Mouse (Mus musculus): ENCODE measurements at regions not wholly inside any gene's neighbourhood (a gene's known extent, or its start where the extent isn't known, plus 50 kb on each side); places are given as distances from the start of the nearest gene placed in this dataset.

GRCm38 (mm10) chr11:112140058-112140457 is 642.0 kb upstream of the Sox9 start:
- no peak for ATAC-seq (ENCODE audit: insufficient read depth)
- no peak for TF ChIP-seq EP300 (IDR thresholded peaks at IDR 0.05; ENCODE audit: low read depth)
- no peak for TF ChIP-seq CTCF (IDR thresholded peaks at IDR 0.05; ENCODE audit: low read depth)
- Histone ChIP-seq H3K27me3 (ENCODE audit: control insufficient read depth, insufficient read depth, low read length) (no peaks in the 10 kb centered on the region), H3K27ac (no peak overlapping the region), H3K4me3 (ENCODE audit: insufficient read depth in 1 of 2, low read depth in 2 of 2, low read length in 2 of 2) (no peak overlapping the region), H3K9me3 (ENCODE audit: control insufficient read depth, low read length) (no peaks in the 10 kb centered on the region), H3K9ac (replicated peaks) (no peak overlapping the region), H3K4me2 (ENCODE audit: low read depth) (no peak overlapping the region), H3K4me1 (replicated peaks; ENCODE audit: control insufficient read depth in 2 of 2, insufficient read depth in 2 of 2, low read length in 1 of 2) (no peaks in the 10 kb centered on the region), H3K36me3 (replicated peaks; ENCODE audit: control insufficient read depth, insufficient read depth, low read depth) (no peaks in the 10 kb centered on the region)
- 49% methylated on average over 9 of the region's 9 CpGs for WGBS (ENCODE audit: insufficient replicate concordance)
- no peak for DNase-seq (ENCODE audit: low read depth in 3 of 3, low spot score in 3 of 3)

GRCm38 (mm10) chr11:112140495-112140894 is 641.5 kb upstream of the Sox9 start:
- ATAC-seq (ENCODE audit: insufficient read depth), result no peak
- 69% methylated on average over 4 of the region's 4 CpGs for WGBS (ENCODE audit: insufficient replicate concordance)
- H3K27ac ChIP-seq, result no peak overlapping the region

GRCm38 (mm10) chr11:112140912-112141311 is 641.1 kb upstream of the Sox9 start:
- Histone ChIP-seq H3K27ac (no peak overlapping the region), H3K9me3 (ENCODE audit: control insufficient read depth, low read length) (no peaks in the 10 kb centered on the region), H3K4me3 (ENCODE audit: insufficient read depth in 1 of 2, low read depth in 2 of 2, low read length in 2 of 2) (no peak overlapping the region), H3K36me3 (replicated peaks; ENCODE audit: control insufficient read depth, insufficient read depth, low read depth) (no peaks in the 10 kb centered on the region), H3K4me2 (ENCODE audit: low read depth) (no peak overlapping the region), H3K27me3 (ENCODE audit: control insufficient read depth, insufficient read depth, low read length) (no peaks in the 10 kb centered on the region), H3K4me1 (replicated peaks; ENCODE audit: control insufficient read depth in 2 of 2, insufficient read depth in 2 of 2, low read length in 1 of 2) (no peaks in the 10 kb centered on the region), H3K9ac (replicated peaks) (no peak overlapping the region)
- TF ChIP-seq EP300 (IDR thresholded peaks at IDR 0.05; ENCODE audit: low read depth) (no peak), CTCF (IDR thresholded peaks at IDR 0.05; ENCODE audit: low read depth) (no peak)
- no peak for DNase-seq (ENCODE audit: low read depth in 3 of 3, low spot score in 3 of 3)
- WGBS (ENCODE audit: insufficient replicate concordance), result 68% methylated on average over 9 of the region's 9 CpGs
- no peak for ATAC-seq (ENCODE audit: insufficient read depth)

More at GRCm38 (mm10) chr11:112140495-112140894, 641.5 kb upstream of the Sox9 start:
- DNase-seq (ENCODE audit: low read depth in 3 of 3, low spot score in 3 of 3), result no peak
- Histone ChIP-seq H3K4me2 (ENCODE audit: low read depth) (no peak overlapping the region), H3K9ac (replicated peaks) (no peak overlapping the region), H3K4me3 (ENCODE audit: insufficient read depth in 1 of 2, low read depth in 2 of 2, low read length in 2 of 2) (no peak overlapping the region), H3K4me1 (replicated peaks; ENCODE audit: control insufficient read depth in 2 of 2, insufficient read depth in 2 of 2, low read length in 1 of 2) (no peaks in the 10 kb centered on the region), H3K27me3 (ENCODE audit: control insufficient read depth, insufficient read depth, low read length) (no peaks in the 10 kb centered on the region), H3K36me3 (replicated peaks; ENCODE audit: control insufficient read depth, insufficient read depth, low read depth) (no peaks in the 10 kb centered on the region), H3K9me3 (ENCODE audit: control insufficient read depth, low read length) (no peaks in the 10 kb centered on the region)
- no peak for TF ChIP-seq EP300 (IDR thresholded peaks at IDR 0.05; ENCODE audit: low read depth)
- TF ChIP-seq CTCF (IDR thresholded peaks at IDR 0.05; ENCODE audit: low read depth), result no peak

- no peak for DNase-seq (ENCODE audit: low read depth in 3 of 3, low spot score in 3 of 3)
- no peak overlapping the region for H3K4me2 ChIP-seq (ENCODE audit: low read depth)
- TF ChIP-seq EP300 (IDR thresholded peaks at IDR 0.05; ENCODE audit: low read depth), result no peak
- TF ChIP-seq CTCF (IDR thresholded peaks at IDR 0.05; ENCODE audit: low read depth), result no peak
- no peaks in the 10 kb centered on the region for H3K27me3 ChIP-seq (ENCODE audit: control insufficient read depth, insufficient read depth, low read length)
- no peak overlapping the region for H3K27ac ChIP-seq
- 62% methylated on average over 3 of the region's 3 CpGs for WGBS (ENCODE audit: insufficient replicate concordance)
- no peaks in the 10 kb centered on the region for H3K4me1 ChIP-seq (replicated peaks; ENCODE audit: control insufficient read depth in 2 of 2, insufficient read depth in 2 of 2, low read length in 1 of 2)
- no peaks in the 10 kb centered on the region for H3K36me3 ChIP-seq (replicated peaks; ENCODE audit: control insufficient read depth, insufficient read depth, low read depth)
- H3K9ac ChIP-seq (replicated peaks), result no peak overlapping the region
- no peak for ATAC-seq (ENCODE audit: insufficient read depth)
- H3K9me3 ChIP-seq (ENCODE audit: control insufficient read depth, low read length), result no peaks in the 10 kb centered on the region
- no peak overlapping the region for H3K4me3 ChIP-seq (ENCODE audit: insufficient read depth in 1 of 2, low read depth in 2 of 2, low read length in 2 of 2)
Measured at GRCm38 (mm10) chr11:112152051-112152450, 630.0 kb upstream of the Sox9 start.

GRCm38 (mm10) chr11:112153198-112153597 is 628.8 kb upstream of the Sox9 start:
- no peaks in the 10 kb centered on the region for H3K36me3 ChIP-seq (replicated peaks; ENCODE audit: control insufficient read depth, insufficient read depth, low read depth)
- no peak overlapping the region for H3K9ac ChIP-seq (replicated peaks)
- no peaks in the 10 kb centered on the region for H3K9me3 ChIP-seq (ENCODE audit: control insufficient read depth, low read length)
- H3K4me2 ChIP-seq (ENCODE audit: low read depth), result no peak overlapping the region
- DNase-seq (ENCODE audit: low read depth in 3 of 3, low spot score in 3 of 3), result no peak
- no peak overlapping the region for H3K27ac ChIP-seq
- no peak for ATAC-seq (ENCODE audit: insufficient read depth)
- no peaks in the 10 kb centered on the region for H3K27me3 ChIP-seq (ENCODE audit: control insufficient read depth, insufficient read depth, low read length)
- no peak for TF ChIP-seq CTCF (IDR thresholded peaks at IDR 0.05; ENCODE audit: low read depth)
- no peak for TF ChIP-seq EP300 (IDR thresholded peaks at IDR 0.05; ENCODE audit: low read depth)
- no peak overlapping the region for H3K4me3 ChIP-seq (ENCODE audit: insufficient read depth in 1 of 2, low read depth in 2 of 2, low read length in 2 of 2)
- no peaks in the 10 kb centered on the region for H3K4me1 ChIP-seq (replicated peaks; ENCODE audit: control insufficient read depth in 2 of 2, insufficient read depth in 2 of 2, low read length in 1 of 2)
- WGBS (ENCODE audit: insufficient replicate concordance), result 77% methylated on average over 5 of the region's 5 CpGs

All from liver, embryonic 14.5 days (tissue).